Mouse (Mus musculus) kidney, adult 2 months (tissue): ENCODE data around the gene Actl6a.

Experiments
- CTCF ChIP-seq: fragments of 200-500 bp; conservative IDR thresholded peaks from 2 replicates; pipeline ENCODE4 v1.5.1; 2011; ENCODE audit warnings: low read depth, mild to moderate bottlenecking, control low read depth, low read length, moderate library complexity, mixed read lengths; ENCODE audit not compliant: insufficient read depth, insufficient read length
- POLR2A ChIP-seq: fragments of 200-500 bp; IDR thresholded peaks from one replicate; pipeline ENCODE4 v1.6.1; 2011; ENCODE audit warnings: low read depth, low read length, control low read depth

GRCm38 (mm10) chr3:32748384-32748783 lies 42.3 kb downstream of the Actl6a start:
- TF ChIP-seq POLR2A = no peak
- no peak for TF ChIP-seq CTCF
